ENCODE assay signal across 8 mouse cellular contexts in genomic region chr4:63557124-63558059, GRCm38 (mm10). TPM values are rescaled to one million over a fixed set of nuclear protein-coding genes. Genes with fewer than 3 reads are reported as not detected.
A peak's percentile ranks its signal among the peaks of the same experiment; 100 is the strongest.
DNase-seq lines count a peak whose midpoint lies in the region; ATAC-seq and TF ChIP-seq lines count a peak whose summit lies in the region.

No protein-coding gene starts in this region.

- H3K4me1 ChIP-seq in ES-Bruce4 (ENCODE audit: control insufficient read depth, insufficient read depth, low read length), result peaks cover 2% of the 10 kb centered on the region
- peaks cover 11% of the 10 kb centered on the region for H3K4me1 ChIP-seq in forebrain, embryonic 16.5 days (replicated peaks; ENCODE audit: control insufficient read depth, insufficient read depth, low read length)
- peaks cover 17% of the 10 kb centered on the region for H3K4me1 ChIP-seq in midbrain, embryonic 15.5 days

- no peak for TF ChIP-seq CTCF in ES-Bruce4 (IDR thresholded peaks at IDR 0.05; ENCODE audit: low read depth, low read length)

- H3K4me2 ChIP-seq in forebrain, embryonic 16.5 days (ENCODE audit: low read length), result peak overlapping the region; percentile 77; the same call in 1 of the 2 replicates
- H3K4me2 ChIP-seq in midbrain, embryonic 15.5 days, result peak overlapping the region; percentile 82

- H3K27me3 ChIP-seq in ES-Bruce4 (ENCODE audit: control insufficient read depth, insufficient read depth, low read length, poor library complexity, severe bottlenecking), result no peaks in the 10 kb centered on the region
- no peaks in the 10 kb centered on the region for H3K27me3 ChIP-seq in forebrain, embryonic 16.5 days (replicated peaks; ENCODE audit: control insufficient read depth, insufficient read depth, low read length)
- no peaks in the 10 kb centered on the region for H3K27me3 ChIP-seq in midbrain, embryonic 15.5 days (replicated peaks)

- TF ChIP-seq POLR2A in ES-Bruce4 (IDR thresholded peaks at IDR 0.05; ENCODE audit: insufficient read depth, low read length), result peak; percentile 17

- H3K36me3 ChIP-seq in ES-Bruce4 (ENCODE audit: control insufficient read depth, insufficient read depth, low read length, poor library complexity, severe bottlenecking), result 0 out of 2 replicates have a peak, but pooled peaks cover 6% of the 10 kb centered on the region
- H3K36me3 ChIP-seq in forebrain, embryonic 16.5 days (ENCODE audit: control insufficient read depth, insufficient read depth), result peaks cover 2% of the 10 kb centered on the region; the same call in 1 of the 2 replicates
- peaks cover 3% of the 10 kb centered on the region for H3K36me3 ChIP-seq in midbrain, embryonic 15.5 days (replicated peaks)

- H3K9ac ChIP-seq in ES-Bruce4 (ENCODE audit: low read depth, poor library complexity, severe bottlenecking), result peak overlapping the region; percentile 90
- no peak overlapping the region for H3K9ac ChIP-seq in forebrain, embryonic 16.5 days (replicated peaks; ENCODE audit: low read depth, low read length)
- H3K9ac ChIP-seq in midbrain, embryonic 15.5 days, result no peak overlapping the region

- 33% methylated on average over 16 of the region's 16 CpGs for WGBS in forebrain, embryonic 16.5 days
- WGBS in midbrain, embryonic 15.5 days, result 28% methylated on average over 16 of the region's 16 CpGs

- no peak for TF ChIP-seq EP300 in ES-Bruce4 (IDR thresholded peaks at IDR 0.05; ENCODE audit: insufficient read depth, low read depth, low read length)

- H3K27ac ChIP-seq in ES-Bruce4 (ENCODE audit: insufficient read depth, low read length), result no peak overlapping the region
- no peak overlapping the region for H3K27ac ChIP-seq in forebrain, embryonic 16.5 days (ENCODE audit: low read length)
- H3K27ac ChIP-seq in midbrain, embryonic 15.5 days, result no peak overlapping the region

- no peaks in the 10 kb centered on the region for H3K9me3 ChIP-seq in ES-Bruce4 (replicated peaks; ENCODE audit: control insufficient read depth, insufficient read depth, low read length, poor library complexity, severe bottlenecking)
- no peaks in the 10 kb centered on the region for H3K9me3 ChIP-seq in forebrain, embryonic 16.5 days (ENCODE audit: control insufficient read depth, low read length)
- no peaks in the 10 kb centered on the region for H3K9me3 ChIP-seq in midbrain, embryonic 15.5 days

- no peak for DNase-seq in frontal cortex, postnatal 25 days (ENCODE audit: low spot score in 2 of 2)
- peak; percentile 50 to 62 for DNase-seq in kidney, postnatal 36 days
- no peak for DNase-seq in right cerebral cortex, postnatal 36 days (ENCODE audit: low spot score in 2 of 2)

- no peak overlapping the region for H3K4me3 ChIP-seq in ES-Bruce4 (ENCODE audit: low read depth, low read length)
- no peak overlapping the region for H3K4me3 ChIP-seq in forebrain, embryonic 16.5 days (replicated peaks; ENCODE audit: low read length)
- peak overlapping the region; percentile 65; the same call in 1 of the 2 replicates for H3K4me3 ChIP-seq in midbrain, embryonic 15.5 days

- ATAC-seq in frontal cortex, adult (ENCODE audit: low TSS enrichment), result peak; percentile 7; the same call in 1 of the 2 replicates
- ATAC-seq in forebrain, embryonic 16.5 days, result no peak
- ATAC-seq in midbrain, embryonic 15.5 days (replicated peaks), result 0 out of 2 replicates have a peak, but pooled peaks have one; percentile 7
- no peak for ATAC-seq in activated CD4-positive, CD25-positive, alpha-beta regulatory T cell, adult 4 months

RNA-seq across cellular contexts. Expression of gene Tmem268, which starts 1.2 kb away (rescaled TPM):
- 4.4 and 8.9 TPM in 2 replicates for polyA plus RNA-seq in ES-Bruce4 (2011; ENCODE audit: insufficient read depth, insufficient read length, low read depth, missing spikeins)
- polyA plus RNA-seq in forebrain, embryonic 16.5 days (2015; fragmentation: Nextera tagmentation; extraction: Ambion mirVana), result 4.8 and 6.0 TPM in 2 replicates
- 3.7 and 4.7 TPM in 2 replicates for polyA plus RNA-seq in midbrain, embryonic 15.5 days (2015; fragmentation: Nextera tagmentation; extraction: Ambion mirVana)
- 10 to 100 TPM; 16.6 to 17.6 TPM for polyA plus RNA-seq in activated CD4-positive, CD25-positive, alpha-beta regulatory T cell, adult 4 months (2017; shearing (Covaris generic))

RNA-seq across cellular contexts. Expression of gene Atp6v1g1, which starts 12.8 kb away (rescaled TPM):
- polyA plus RNA-seq in ES-Bruce4 (2011; ENCODE audit: insufficient read depth, insufficient read length, low read depth, missing spikeins), result 187 and 192 TPM in 2 replicates
- 427 and 436 TPM in 2 replicates for polyA plus RNA-seq in forebrain, embryonic 16.5 days (2015; fragmentation: Nextera tagmentation; extraction: Ambion mirVana)
- 409 and 410 TPM in 2 replicates for polyA plus RNA-seq in midbrain, embryonic 15.5 days (2015; fragmentation: Nextera tagmentation; extraction: Ambion mirVana)
- polyA plus RNA-seq in activated CD4-positive, CD25-positive, alpha-beta regulatory T cell, adult 4 months (2017; shearing (Covaris generic)), result 100 to 1,000 TPM; 180 to 210 TPM

RNA-seq across cellular contexts. Expression of gene Gm11213, which starts 47.7 kb away (rescaled TPM):
- not detected in 2 replicates for polyA plus RNA-seq in ES-Bruce4 (2011; ENCODE audit: insufficient read depth, insufficient read length, low read depth, missing spikeins)
- not detected in 2 replicates for polyA plus RNA-seq in forebrain, embryonic 16.5 days (2015; fragmentation: Nextera tagmentation; extraction: Ambion mirVana)
- polyA plus RNA-seq in midbrain, embryonic 15.5 days (2015; fragmentation: Nextera tagmentation; extraction: Ambion mirVana), result not detected in 2 replicates
- polyA plus RNA-seq in activated CD4-positive, CD25-positive, alpha-beta regulatory T cell, adult 4 months (2017; shearing (Covaris generic)), result not detected

Comparison
In these comparisons a context has a peak if more than half of its experiments do, and no peak if none do; other contexts are left out.
1. ATAC-seq: peak in frontal cortex, adult (single experiment) and midbrain, embryonic 15.5 days (single experiment); none in forebrain, embryonic 16.5 days (single experiment) and activated CD4-positive, CD25-positive, alpha-beta regulatory T cell, adult 4 months (single experiment).
2. DNase-seq: peak in kidney, postnatal 36 days (2 of 2); none in frontal cortex, postnatal 25 days (0 of 2) and right cerebral cortex, postnatal 36 days (0 of 2).